ENCODE assay signal across 8 mouse cellular contexts in the genomic region with DNA sequence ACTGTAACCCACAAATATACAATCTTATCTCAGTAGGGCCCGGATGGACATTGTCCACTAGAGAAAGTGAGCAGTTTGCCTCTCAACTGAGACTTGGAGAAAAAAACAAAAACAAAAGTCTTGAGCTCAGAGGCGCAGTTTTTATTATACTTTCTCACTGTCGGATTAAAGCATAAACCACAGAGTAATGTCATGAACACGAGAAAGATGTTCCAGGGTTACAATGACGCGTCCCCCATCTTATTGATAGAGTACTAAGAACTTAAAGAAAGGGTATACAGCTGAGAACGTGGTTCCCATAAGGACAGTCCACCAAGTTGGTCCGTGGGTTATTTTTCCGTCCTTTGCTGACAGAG. TPM values are rescaled to one million over a fixed set of nuclear protein-coding genes. Genes with fewer than 3 reads are reported as not detected.
DNase-seq lines count a peak whose midpoint lies in the region; ATAC-seq and TF ChIP-seq lines count a peak whose summit lies in the region.

No protein-coding gene starts in this region.

- 2% methylated on average over 9 of the region's 9 CpGs for WGBS in thymus, adult 2 months
- WGBS in liver, embryonic 11.5 days, result 2% methylated on average over 9 of the region's 9 CpGs
- 3% methylated on average over 9 of the region's 9 CpGs for WGBS in stomach, postnatal 0 days

- H3K27me3 ChIP-seq in thymus, adult 2 months (ENCODE audit: control insufficient read depth, insufficient read depth, low read length), result no peaks in the 10 kb centered on the region
- no peaks in the 10 kb centered on the region for H3K27me3 ChIP-seq in liver, embryonic 11.5 days (replicated peaks; ENCODE audit: control insufficient read depth, insufficient read depth, low read length)
- no peaks in the 10 kb centered on the region for H3K27me3 ChIP-seq in stomach, postnatal 0 days (ENCODE audit: control insufficient read depth, insufficient read depth, low read length)

- peaks cover 5% of the 10 kb centered on the region; the same call in 1 of the 2 replicates for H3K4me1 ChIP-seq in thymus, adult 2 months (replicated peaks; ENCODE audit: control insufficient read depth, insufficient read depth, low read length)
- peaks cover 28% of the 10 kb centered on the region for H3K4me1 ChIP-seq in liver, embryonic 11.5 days (replicated peaks; ENCODE audit: control insufficient read depth, insufficient read depth, low read length)
- no peaks in the 10 kb centered on the region; the same call in 1 of the 2 replicates for H3K4me1 ChIP-seq in stomach, postnatal 0 days (replicated peaks; ENCODE audit: control insufficient read depth, insufficient read depth)

- no peaks in the 10 kb centered on the region for H3K9me3 ChIP-seq in liver, embryonic 11.5 days (ENCODE audit: control insufficient read depth, low read length)
- H3K9me3 ChIP-seq in stomach, postnatal 0 days (ENCODE audit: control insufficient read depth, low read length), result no peaks in the 10 kb centered on the region

- TF ChIP-seq EP300 in stomach, postnatal 0 days (optimal IDR thresholded peaks at IDR 0.05), result no peak

- H3K27ac ChIP-seq in thymus, adult 2 months (ENCODE audit: control insufficient read depth, insufficient read depth, low read length), result peak overlapping the region; percentile 8; the same call in 1 of the 2 replicates
- H3K27ac ChIP-seq in liver, embryonic 11.5 days (ENCODE audit: low read depth, low read length), result peak overlapping the region; percentile 99
- H3K27ac ChIP-seq in stomach, postnatal 0 days (replicated peaks), result peak overlapping the region; percentile 99

- H3K9ac ChIP-seq in liver, embryonic 11.5 days (ENCODE audit: low read depth, low read length), result peak overlapping the region; percentile 99
- H3K9ac ChIP-seq in stomach, postnatal 0 days (ENCODE audit: low read length), result peak overlapping the region; percentile 94

- H3K4me2 ChIP-seq in liver, embryonic 11.5 days, result peak overlapping the region; percentile 97
- H3K4me2 ChIP-seq in stomach, postnatal 0 days (replicated peaks; ENCODE audit: low read depth), result peak overlapping the region; percentile 92

- H3K4me3 ChIP-seq in thymus, adult 2 months (ENCODE audit: control insufficient read depth, insufficient read depth, low read length), result peak overlapping the region; percentile 76
- H3K4me3 ChIP-seq in liver, embryonic 11.5 days (ENCODE audit: low read depth, low read length), result peak overlapping the region; percentile 98
- H3K4me3 ChIP-seq in stomach, postnatal 0 days (ENCODE audit: low read depth, low read length), result peak overlapping the region; percentile 95

- TF ChIP-seq CTCF in thymus, adult 2 months (IDR thresholded peaks at IDR 0.05; ENCODE audit: borderline replicate concordance, control insufficient read depth, extremely low read depth, insufficient read depth, low read length, poor library complexity), result no peak
- TF ChIP-seq CTCF in stomach, postnatal 0 days (IDR thresholded peaks at IDR 0.05; ENCODE audit: low read depth), result no peak

- no peak for ATAC-seq in liver, embryonic 11.5 days (replicated peaks; ENCODE audit: low FRiP score)
- no peak for ATAC-seq in stomach, postnatal 0 days (ENCODE audit: low FRiP score, low TSS enrichment)

- H3K36me3 ChIP-seq in thymus, adult 2 months (ENCODE audit: control insufficient read depth, insufficient read depth, low read length), result no peaks in the 10 kb centered on the region
- H3K36me3 ChIP-seq in liver, embryonic 11.5 days (ENCODE audit: control insufficient read depth, insufficient read depth, low read length), result no peaks in the 10 kb centered on the region
- H3K36me3 ChIP-seq in stomach, postnatal 0 days (ENCODE audit: control insufficient read depth, insufficient read depth, low read length), result no peaks in the 10 kb centered on the region

- peak; percentile 45 for DNase-seq in embryo, embryonic 10.5 days (ENCODE audit: low spot score)
- no peak for DNase-seq in embryo, embryonic 10 days (ENCODE audit: low spot score)
- DNase-seq in thymus, adult 2 months, result no peak
- no peak for DNase-seq in thymus, postnatal 4 days
- DNase-seq in liver, embryonic 11.5 days (ENCODE audit: low spot score), result no peak
- DNase-seq in stomach, postnatal 0 days (ENCODE audit: low spot score), result no peak
- DNase-seq in left cerebral cortex, adult 8-10 months (ENCODE audit: low spot score in 2 of 2), result no peak
- no peak for DNase-seq in spleen, adult 12 weeks (ENCODE audit: low spot score)

- TF ChIP-seq POLR2A in thymus, adult 2 months (IDR thresholded peaks at IDR 0.05; ENCODE audit: control insufficient read depth, extremely low read depth, insufficient read depth, low read length, poor library complexity), result no peak

RNA-seq across cellular contexts. Expression of gene Elf2, which starts 1.1 kb away (rescaled TPM):
- 85.0 and 106 TPM in 2 replicates for polyA plus RNA-seq in thymus, adult 2 months (2012; rRNA removed)
- 36.5 and 37.9 TPM in 2 replicates for polyA plus RNA-seq in liver, embryonic 11.5 days (2014; fragmentation: Nextera tagmentation; extraction: Ambion mirVana)
- 32.4 and 36.3 TPM in 2 replicates for polyA plus RNA-seq in stomach, postnatal 0 days (2015; fragmentation: Nextera tagmentation; extraction: Ambion mirVana)
- 10 to 100 TPM; 57.8 to 67.7 (median 60.8) TPM for total RNA-seq in left cerebral cortex, adult 8-10 months (2022)

RNA-seq across cellular contexts. Expression of gene Mgarp, which starts 57.2 kb away (rescaled TPM):
- 0.18 and 0.22 TPM in 2 replicates for polyA plus RNA-seq in thymus, adult 2 months (2012; rRNA removed)
- polyA plus RNA-seq in liver, embryonic 11.5 days (2014; fragmentation: Nextera tagmentation; extraction: Ambion mirVana), result 4.6 and 5.2 TPM in 2 replicates
- polyA plus RNA-seq in stomach, postnatal 0 days (2015; fragmentation: Nextera tagmentation; extraction: Ambion mirVana), result 0.73 and 0.82 TPM in 2 replicates
- under 1 TPM in 2 of 4 experiments, not detected in 2; 0.42 to 0.59 TPM for total RNA-seq in left cerebral cortex, adult 8-10 months (2022)

Comparison
In these comparisons a context has a peak if more than half of its experiments do, and no peak if none do; other contexts are left out.
1. H3K27ac ChIP-seq: peak in every context shown above with its lines; median percentile 99 in liver, embryonic 11.5 days; 99 in stomach, postnatal 0 days; 8 in thymus, adult 2 months.